Mouse (Mus musculus): ENCODE measurements around the gene Tnfsf13. TPM values are rescaled to one million over a fixed set of nuclear protein-coding genes. Genes with fewer than 3 reads are reported as not detected.

The Tnfsf13 gene
- polyA plus RNA-seq, 1 experiment: 0.56 TPM

DNA sequence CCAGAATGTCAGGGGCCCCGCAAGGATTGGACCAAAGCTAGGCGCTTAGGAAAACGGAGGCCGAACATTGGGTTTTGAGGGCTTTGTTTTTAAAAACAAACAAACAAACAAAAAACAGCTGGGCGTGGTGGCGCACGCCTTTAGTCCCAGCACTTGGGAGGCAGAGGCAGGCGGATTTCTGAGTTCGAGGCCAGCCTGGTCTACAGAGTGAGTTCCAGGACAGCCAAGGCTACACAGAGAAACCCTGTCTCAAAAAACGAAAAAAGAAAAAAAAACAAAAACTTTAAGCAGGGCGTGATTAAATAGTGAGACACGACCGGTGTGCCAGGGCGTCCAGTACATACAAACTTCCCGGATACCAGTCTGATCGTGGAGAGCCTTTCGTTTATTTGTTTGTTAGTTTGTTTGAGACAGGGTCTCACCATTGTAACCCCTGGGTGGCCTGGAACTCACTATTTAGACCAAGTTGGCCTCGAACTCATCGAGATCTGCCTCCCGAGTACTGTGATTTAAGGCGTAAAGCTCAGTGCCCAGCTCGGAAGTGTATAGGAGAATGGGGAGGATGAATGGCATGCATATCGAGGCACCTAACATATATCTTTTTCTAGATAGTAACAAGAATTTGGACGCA is 3.3 kb downstream of the Tnfsf13 start:
- peaks cover 64% of the 10 kb centered on the region for H3K4me1 ChIP-seq
- H3K27me3 ChIP-seq (replicated peaks): peaks cover 15% of the 10 kb centered on the region
- no peaks in the 10 kb centered on the region for H3K9me3 ChIP-seq
- no peak for TF ChIP-seq FLI1 (IDR thresholded peaks at IDR 0.05; ENCODE audit: low read length)
- no peak for TF ChIP-seq GATA1 (IDR thresholded peaks at IDR 0.05; ENCODE audit: borderline replicate concordance, low read length)
- peaks cover 28% of the 10 kb centered on the region for H3K36me3 ChIP-seq (replicated peaks; ENCODE audit: low read length)
- peak overlapping the region; percentile 95 for H3K4me3 ChIP-seq (replicated peaks)

DNA sequence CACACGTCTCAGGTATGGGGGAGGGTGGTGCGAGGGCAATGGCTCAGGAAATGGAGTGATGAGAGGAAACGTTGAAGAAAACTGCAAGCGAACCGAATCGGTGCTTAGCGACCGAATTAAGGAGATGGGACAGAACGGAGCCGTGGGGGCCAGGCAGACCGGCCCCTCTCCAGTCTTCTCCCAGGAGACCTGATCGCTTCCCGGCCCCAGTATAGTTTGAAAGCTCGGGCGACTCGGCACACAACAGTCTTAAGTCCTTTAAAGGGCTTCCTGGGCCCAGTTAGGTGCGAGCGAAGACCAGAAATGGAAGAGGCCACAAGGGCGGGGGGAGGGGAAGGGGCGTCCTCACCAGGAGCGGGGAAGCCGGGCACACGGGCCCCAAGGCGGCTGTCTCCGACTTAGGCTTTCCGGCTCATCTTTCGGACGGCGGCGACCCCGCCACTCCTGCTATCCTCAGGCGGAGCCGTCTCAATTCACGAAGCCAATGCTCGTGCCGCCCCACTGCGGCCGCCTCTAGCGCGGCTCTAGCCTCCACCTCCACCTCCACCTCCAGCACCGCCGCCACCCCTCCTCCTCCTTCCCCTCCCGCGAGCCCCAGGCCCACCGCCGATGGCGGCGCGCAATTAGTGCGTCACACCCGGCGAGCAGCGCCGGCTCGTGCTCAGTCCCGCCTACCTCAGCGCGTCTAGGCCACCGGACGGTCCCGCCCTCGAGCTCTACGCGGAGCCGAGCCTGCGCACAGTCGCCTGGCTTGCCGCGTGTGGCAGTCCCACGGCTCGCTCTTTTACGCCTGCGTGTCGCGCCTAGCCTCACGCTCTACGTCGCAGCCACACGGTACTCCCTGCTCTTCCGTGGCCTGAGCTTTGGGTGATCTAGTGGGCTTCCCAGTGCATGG is 4.0 kb downstream of the Tnfsf13 start, which contains the start of gene Senp3:
TSS of gene Senp3 (minus strand) at position 771 of the 895 bp plus-strand sequence.
- Histone ChIP-seq H3K36me3 (replicated peaks; ENCODE audit: low read length) (peaks cover 35% of the 10 kb centered on the region), H3K27me3 (replicated peaks) (peaks cover 11% of the 10 kb centered on the region), H3K4me3 (replicated peaks) (peak within 1 kb of the TSS; percentile 95), H3K9me3 (no peaks in the 10 kb centered on the region), H3K4me1 (peaks cover 60% of the 10 kb centered on the region)
- TF ChIP-seq FLI1 (IDR thresholded peaks at IDR 0.05; ENCODE audit: low read length) (no peak), GATA1 (IDR thresholded peaks at IDR 0.05; ENCODE audit: borderline replicate concordance, low read length) (no peak)

DNA sequence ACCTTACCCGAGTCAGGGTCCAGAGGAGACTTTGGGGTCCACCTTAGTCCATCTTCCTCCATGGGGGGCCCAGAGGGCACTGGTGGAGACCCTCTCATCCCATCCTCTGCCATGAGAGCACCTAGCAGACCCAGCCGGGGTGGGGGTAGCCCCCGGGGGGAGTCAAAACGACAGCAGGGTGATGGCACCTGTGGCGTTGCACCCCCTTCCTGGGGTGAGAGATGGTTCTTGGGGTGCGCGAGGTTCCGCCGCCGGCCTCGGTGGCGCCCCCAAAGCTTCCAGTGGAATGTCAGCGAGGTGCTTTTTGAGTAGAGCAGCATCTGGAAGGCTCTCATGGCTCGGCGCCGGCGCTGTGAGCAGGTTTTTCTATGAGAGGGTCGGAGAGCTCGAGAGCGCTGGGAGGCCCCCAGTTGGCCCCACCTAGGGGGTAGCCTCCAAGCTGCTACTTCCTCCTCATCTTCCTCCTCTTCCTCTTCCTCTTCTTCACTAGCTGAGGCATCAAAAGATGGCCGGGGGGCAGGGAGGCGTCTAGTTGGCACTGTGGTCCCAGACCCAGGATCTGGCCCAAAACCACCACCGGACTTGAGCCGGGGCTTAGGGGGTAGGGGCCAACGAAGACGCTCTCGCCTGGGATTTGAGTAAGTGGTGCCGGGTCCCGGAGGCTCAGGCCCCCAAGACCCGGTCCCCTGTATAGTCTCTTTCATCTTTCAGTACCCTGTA is 5.3 kb downstream of the Tnfsf13 start:
- Histone ChIP-seq H3K4me3 (replicated peaks) (peak overlapping the region; percentile 95), H3K9me3 (no peaks in the 10 kb centered on the region), H3K4me1 (peaks cover 54% of the 10 kb centered on the region), H3K27me3 (replicated peaks) (peaks cover 11% of the 10 kb centered on the region), H3K36me3 (replicated peaks; ENCODE audit: low read length) (peaks cover 48% of the 10 kb centered on the region)
- no peak for TF ChIP-seq GATA1 (IDR thresholded peaks at IDR 0.05; ENCODE audit: borderline replicate concordance, low read length)
- TF ChIP-seq FLI1 (IDR thresholded peaks at IDR 0.05; ENCODE audit: low read length): no peak

- no peaks in the 10 kb centered on the region for H3K9me3 ChIP-seq
- H3K36me3 ChIP-seq (replicated peaks; ENCODE audit: low read length): peaks cover 59% of the 10 kb centered on the region
- H3K4me1 ChIP-seq: peaks cover 48% of the 10 kb centered on the region
- TF ChIP-seq FLI1 (IDR thresholded peaks at IDR 0.05; ENCODE audit: low read length) (no peak), GATA1 (IDR thresholded peaks at IDR 0.05; ENCODE audit: borderline replicate concordance, low read length) (no peak)
- peaks cover 2% of the 10 kb centered on the region for H3K27me3 ChIP-seq (replicated peaks)
- no peak overlapping the region for H3K4me3 ChIP-seq (replicated peaks)
These were observed 6.4 kb downstream of the Tnfsf13 start for GRCm38 (mm10) chr11:69679144-69679543.

DNA sequence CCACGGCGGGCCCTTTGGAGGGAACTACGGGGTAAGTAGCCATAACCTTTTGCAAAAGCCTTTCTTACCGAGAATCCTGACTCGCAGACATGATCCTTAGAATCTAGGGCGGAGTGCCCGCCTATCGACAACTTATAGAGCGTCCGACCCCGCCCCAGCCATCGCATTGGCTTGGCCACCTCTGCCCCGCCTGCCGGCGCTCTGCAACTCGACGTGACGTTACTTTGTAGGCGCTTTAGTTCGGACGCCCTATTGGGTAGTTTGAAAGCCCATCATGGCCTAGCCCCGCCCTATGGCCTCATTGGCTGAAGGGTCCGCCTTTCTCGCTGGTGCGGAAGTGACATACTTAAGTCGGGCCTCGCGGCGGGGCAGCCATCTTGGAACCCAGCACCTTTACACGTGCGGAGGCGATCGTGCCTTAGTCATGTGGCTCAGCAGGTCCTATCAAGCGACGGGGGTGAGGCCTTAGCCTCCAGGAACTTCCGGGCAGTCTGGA is 13.3 kb downstream of the Tnfsf13 start, which contains the start of gene Eif4a1:
TSS of gene Eif4a1 (minus strand) at position 213 of the 496 bp plus-strand sequence.
- no peaks in the 10 kb centered on the region for H3K9me3 ChIP-seq
- H3K4me1 ChIP-seq: peaks cover 57% of the 10 kb centered on the region
- H3K36me3 ChIP-seq (replicated peaks; ENCODE audit: low read length): peaks cover 80% of the 10 kb centered on the region
- peak within 1 kb of the TSS; percentile 94 for H3K4me3 ChIP-seq (replicated peaks)
- H3K27me3 ChIP-seq (replicated peaks): no peaks in the 10 kb centered on the region
- TF ChIP-seq FLI1 (IDR thresholded peaks at IDR 0.05; ENCODE audit: low read length) (peak; percentile 29; the same call in 1 of the 2 replicates), GATA1 (IDR thresholded peaks at IDR 0.05; ENCODE audit: borderline replicate concordance, low read length) (no peak)

DNA sequence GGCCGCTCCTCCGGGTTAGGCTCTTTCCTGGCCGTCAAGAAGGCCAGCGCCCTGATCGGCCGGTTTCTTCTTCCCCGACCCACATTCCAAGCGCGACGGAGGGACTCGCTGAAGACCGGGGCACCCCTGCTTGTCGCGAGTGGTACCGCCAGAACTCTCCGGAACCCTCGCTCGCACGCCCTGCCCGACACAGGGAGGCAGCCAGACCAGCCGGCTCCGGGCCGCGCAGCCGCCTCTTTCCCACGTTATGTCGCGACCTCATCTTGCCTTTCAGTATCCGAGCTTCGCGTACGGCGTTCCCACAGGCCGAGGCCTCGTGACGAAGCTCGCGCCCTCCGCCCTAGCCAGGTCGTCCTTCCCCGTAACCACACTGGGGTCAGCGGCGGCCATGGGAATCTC is 13.9 kb downstream of the Tnfsf13 start:
- TF ChIP-seq GATA1 (IDR thresholded peaks at IDR 0.05; ENCODE audit: borderline replicate concordance, low read length) (no peak), FLI1 (IDR thresholded peaks at IDR 0.05; ENCODE audit: low read length) (no peak)
- no peaks in the 10 kb centered on the region for H3K27me3 ChIP-seq (replicated peaks)
- H3K4me1 ChIP-seq: peaks cover 57% of the 10 kb centered on the region
- H3K9me3 ChIP-seq: no peaks in the 10 kb centered on the region
- peaks cover 76% of the 10 kb centered on the region for H3K36me3 ChIP-seq (replicated peaks; ENCODE audit: low read length)
- peak overlapping the region; percentile 94 for H3K4me3 ChIP-seq (replicated peaks)

- Histone ChIP-seq H3K36me3 (replicated peaks; ENCODE audit: low read length) (peaks cover 76% of the 10 kb centered on the region), H3K9me3 (no peaks in the 10 kb centered on the region), H3K4me1 (peaks cover 58% of the 10 kb centered on the region), H3K4me3 (replicated peaks) (peak overlapping the region; percentile 94), H3K27me3 (replicated peaks) (no peaks in the 10 kb centered on the region)
- no peak for TF ChIP-seq GATA1 (IDR thresholded peaks at IDR 0.05; ENCODE audit: borderline replicate concordance, low read length)
- peak; percentile 81; the same call in 1 of the 2 replicates for TF ChIP-seq FLI1 (IDR thresholded peaks at IDR 0.05; ENCODE audit: low read length)
These were observed 14.5 kb downstream of the Tnfsf13 start for GRCm38 (mm10) chr11:69670786-69671725.

DNA sequence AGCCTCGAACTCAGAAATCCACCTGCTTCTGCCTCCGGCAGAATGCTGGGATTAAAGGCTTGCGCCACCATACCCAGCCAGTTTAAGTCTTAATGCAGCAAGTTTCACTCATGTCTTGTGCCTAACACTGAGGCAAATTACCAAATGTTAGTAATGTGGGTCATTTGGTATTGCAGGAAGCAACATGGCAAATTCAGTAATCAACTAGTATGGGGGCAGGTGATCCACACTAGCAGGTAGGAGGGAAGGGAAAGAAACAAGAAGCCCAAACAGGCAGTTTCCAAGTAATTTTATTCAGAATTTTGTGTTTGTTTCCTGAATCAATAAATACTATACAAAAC is 18.9 kb downstream of the Tnfsf13 start:
- TF ChIP-seq FLI1 (IDR thresholded peaks at IDR 0.05; ENCODE audit: low read length) (no peak), GATA1 (IDR thresholded peaks at IDR 0.05; ENCODE audit: borderline replicate concordance, low read length) (no peak)
- Histone ChIP-seq H3K27me3 (replicated peaks) (no peaks in the 10 kb centered on the region), H3K9me3 (no peaks in the 10 kb centered on the region), H3K4me1 (peaks cover 78% of the 10 kb centered on the region), H3K36me3 (replicated peaks; ENCODE audit: low read length) (peaks cover 71% of the 10 kb centered on the region), H3K4me3 (replicated peaks) (no peak overlapping the region)

Data from megakaryocyte, embryonic 14.5 days (primary cell).